Mouse (Mus musculus): ENCODE data around the gene Thap3.

- TF ChIP-seq CTCF (IDR thresholded peaks at IDR 0.05; ENCODE audit: control insufficient read depth, insufficient read depth, insufficient replicate concordance, low read depth, low read length) = no peak
- TF ChIP-seq POLR2A (IDR thresholded peaks at IDR 0.05; ENCODE audit: control insufficient read depth, low read depth, low read length) = no peak
Measured at GRCm38 (mm10) chr4:152013036-152013813, 24.4 kb upstream of the Thap3 start.

Measured in testis, adult 2 months (tissue).